Mouse (Mus musculus): ENCODE results near the gene Pfn1.

DNA sequence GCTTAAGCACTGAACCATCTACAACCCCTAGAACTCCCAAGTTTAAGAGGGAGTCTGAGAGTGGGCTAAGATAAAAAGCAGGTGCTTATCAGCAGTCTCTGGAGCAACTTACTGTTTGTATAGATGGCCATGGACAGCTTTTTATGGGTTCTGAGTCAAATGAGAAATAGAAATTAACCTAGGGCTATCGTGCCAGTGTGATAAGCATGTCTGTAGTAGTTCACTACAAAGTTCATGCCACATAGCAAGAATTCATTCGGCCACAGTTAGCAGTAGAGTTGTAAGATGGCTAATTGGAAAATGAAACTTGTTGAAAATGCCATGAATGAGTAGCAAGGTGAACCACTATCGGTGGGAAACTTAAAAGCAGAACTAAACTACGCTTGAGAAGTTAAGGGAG, 5.9 kb downstream of the Pfn1 start:
- TF ChIP-seq POLR2A (IDR thresholded peaks at IDR 0.05; ENCODE audit: insufficient read length, low read depth) (no peak), E2F4 (IDR thresholded peaks at IDR 0.05; ENCODE audit: insufficient read depth) (no peak), CEBPB (IDR thresholded peaks at IDR 0.05; ENCODE audit: insufficient read depth, poor library complexity, severe bottlenecking) (no peak), POLR2AphosphoS2 (IDR thresholded peaks at IDR 0.05; ENCODE audit: insufficient read length, low read depth) (no peak), USF1 (IDR thresholded peaks at IDR 0.05; ENCODE audit: low read depth) (no peak)

Data from myocyte (in vitro differentiated cells).